Mouse (Mus musculus) heart, postnatal 4 days (tissue): ENCODE measurements around the gene Zfp830. TPM values are rescaled to one million over a fixed set of nuclear protein-coding genes. Genes with fewer than 3 reads are reported as not detected.
A peak's percentile ranks its signal among the peaks of the same experiment; 100 is the strongest.

Source experiments
- DNase-seq: peaks from one replicate; pipeline ENCODE4 v3.0.0; 2021
- total RNA-seq, 2 experiments: library from RNA; stranded (reverse); gene quantifications; 2 replicates each; pipeline ENCODE4 v1.2.3; 2021

Zfp830 gene
- total RNA-seq, result 10 to 100 TPM; 16.5 to 17.4 TPM

DNA sequence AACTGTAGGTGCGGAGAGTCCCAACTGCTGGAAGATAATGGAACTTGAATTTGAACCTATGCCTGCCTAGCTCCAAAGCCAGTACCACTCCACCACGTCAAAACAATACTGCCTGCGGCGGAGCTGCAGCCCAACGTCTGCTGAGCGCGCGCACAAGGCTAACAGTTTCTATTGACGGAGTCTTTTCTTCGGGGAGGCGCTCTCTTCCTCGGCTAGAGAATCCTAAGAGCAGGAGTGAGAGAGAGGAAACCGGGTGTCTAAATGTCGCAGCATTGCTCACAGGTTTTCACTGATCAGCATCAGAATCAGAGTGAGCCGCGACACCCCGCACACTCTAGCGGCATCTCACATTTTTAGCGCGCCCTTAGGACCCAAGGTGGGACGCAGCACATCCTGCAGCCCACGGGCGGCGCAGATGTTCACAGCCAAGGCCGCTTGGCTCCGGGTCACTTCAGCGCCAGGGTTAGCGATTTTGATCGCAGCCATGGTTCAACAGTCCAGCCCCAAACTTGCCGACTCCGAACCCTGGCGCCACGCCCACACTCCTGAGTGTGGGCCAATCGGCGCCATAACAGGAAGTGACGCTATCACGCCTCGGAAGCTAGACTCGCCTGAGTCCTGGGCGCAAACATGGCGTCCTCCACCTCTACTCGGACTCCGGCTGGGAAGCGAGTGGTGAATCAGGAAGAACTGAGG is at the start of gene Zfp830, which contains the start of gene Cct6b:
TSS of gene Zfp830 (plus strand) at position 604 of the 696 bp plus-strand sequence.
TSS of gene Cct6b (minus strand) at position 580 of the 696 bp plus-strand sequence.
- DNase-seq, result peak; percentile 94

DNA sequence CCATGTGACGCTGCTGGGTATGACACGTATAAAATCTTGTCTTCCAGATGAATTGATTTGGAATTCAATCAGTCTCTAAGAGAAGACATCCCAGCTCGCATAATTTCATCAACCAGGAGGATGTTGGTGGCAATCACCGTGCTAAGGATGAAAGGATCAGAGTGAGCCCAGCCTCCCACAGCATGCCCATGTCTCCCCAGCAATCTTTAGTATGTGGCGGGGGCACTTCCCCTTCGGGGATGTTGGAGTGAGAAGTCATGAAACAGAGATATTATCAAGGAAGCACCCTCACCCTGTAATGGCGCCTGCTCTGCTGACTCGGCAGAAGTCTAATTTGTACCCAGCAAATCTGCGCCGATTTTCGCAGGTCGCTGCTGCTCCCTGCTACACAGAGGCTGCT is 44.9 kb upstream of the Zfp830 start:
- no peak for DNase-seq

DNA sequence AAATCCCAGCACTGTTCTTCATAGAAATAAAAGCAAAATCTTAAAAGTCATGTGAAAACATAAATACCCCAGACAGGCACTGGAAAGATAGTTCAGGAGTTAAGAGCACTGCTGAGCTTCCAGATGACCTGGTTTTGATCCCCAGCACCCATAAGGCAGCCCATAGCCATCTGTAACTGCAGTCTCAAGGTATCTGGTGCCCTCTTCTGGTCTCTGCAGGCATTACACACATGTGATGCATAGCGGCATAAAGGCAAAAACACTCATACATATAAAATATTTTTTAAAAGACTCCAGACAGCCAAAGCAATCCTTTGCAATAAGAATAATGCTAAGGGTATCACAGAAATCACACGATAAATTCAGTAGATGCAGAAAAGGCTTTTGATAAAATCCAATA is 37.3 kb upstream of the Zfp830 start:
- DNase-seq, result no peak

DNA sequence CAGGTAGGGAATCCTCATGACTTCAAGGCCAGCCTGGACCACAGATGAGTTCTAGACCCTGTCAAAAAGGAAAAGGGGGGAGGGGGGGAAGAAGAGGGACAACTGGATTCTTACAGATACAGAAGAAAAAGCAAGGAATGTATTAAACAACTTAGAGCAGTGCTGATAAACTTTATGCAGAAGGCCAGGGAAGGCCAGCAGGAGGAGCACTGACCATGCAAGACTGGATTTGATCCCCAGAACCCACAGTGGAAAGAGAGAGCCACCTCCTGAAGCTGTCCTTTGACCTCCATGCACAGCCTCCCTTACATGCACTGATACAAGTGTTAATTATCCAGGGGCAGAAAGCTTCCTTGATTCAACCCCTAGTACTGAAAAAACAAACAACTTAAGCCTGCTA is 29.9 kb upstream of the Zfp830 start:
- DNase-seq, result no peak

DNA sequence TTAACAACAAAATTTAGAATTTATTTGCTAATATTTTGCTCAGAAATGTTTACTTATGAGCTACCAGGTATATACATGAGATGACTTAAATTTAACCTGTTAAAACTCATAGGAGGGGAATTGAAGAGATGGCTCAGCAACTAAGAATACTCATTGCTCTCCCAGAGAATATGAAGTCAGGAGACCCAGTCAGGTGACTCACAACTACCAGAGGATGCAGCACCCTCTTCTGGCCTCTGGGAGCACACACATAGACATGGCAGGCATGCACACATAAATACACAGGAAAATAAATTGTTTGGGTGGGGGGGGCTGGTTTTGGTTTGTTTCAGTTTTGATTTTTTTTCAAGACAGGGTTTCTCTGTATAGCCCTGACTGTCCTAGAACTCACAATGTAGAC is 25.1 kb upstream of the Zfp830 start:
- DNase-seq, result no peak

DNA sequence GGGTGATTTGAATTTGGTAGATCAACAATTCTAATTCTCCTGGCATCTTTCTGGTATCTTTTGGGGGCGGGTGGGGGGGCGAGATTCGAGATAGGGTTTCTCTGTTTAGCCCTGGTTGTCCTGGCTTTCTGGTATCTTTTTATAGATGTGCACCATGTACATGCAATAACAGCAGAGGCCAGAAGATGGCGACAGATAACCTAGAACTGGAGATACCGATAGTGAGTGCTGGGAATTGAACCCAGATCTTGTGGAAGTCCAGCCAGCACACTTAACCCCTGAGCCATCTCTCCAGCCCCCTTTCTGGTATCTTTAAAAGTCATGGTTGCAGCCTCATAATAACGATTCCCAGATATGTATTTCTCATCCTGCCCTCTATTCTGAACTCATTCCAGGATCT is 18.0 kb upstream of the Zfp830 start:
- DNase-seq, result peak; percentile 46

DNA sequence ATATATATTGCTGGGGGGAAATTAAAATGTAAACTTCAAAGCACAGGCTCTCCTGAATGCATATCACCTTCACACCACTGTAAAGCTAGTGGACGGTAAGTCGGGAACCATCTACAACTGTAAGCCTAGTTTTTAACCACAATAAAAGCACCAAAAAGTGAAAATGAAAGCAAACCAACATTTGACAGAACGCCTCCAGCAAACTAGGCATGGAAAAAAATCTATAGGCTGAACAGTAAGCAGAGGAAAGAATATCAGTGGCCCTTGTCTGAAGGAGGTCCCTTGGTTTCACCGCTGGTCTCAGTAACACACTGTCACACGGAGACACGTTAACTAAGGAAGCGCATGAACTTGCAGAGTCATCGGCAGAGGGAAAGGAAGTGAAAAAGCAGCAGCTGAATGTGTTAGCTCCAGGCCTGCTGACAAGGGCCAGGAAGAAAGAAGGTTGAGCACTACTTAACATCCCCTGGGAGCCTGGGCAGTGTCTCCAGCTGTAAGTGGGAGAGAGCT is 17.2 kb upstream of the Zfp830 start:
- peak; percentile 13 for DNase-seq

DNA sequence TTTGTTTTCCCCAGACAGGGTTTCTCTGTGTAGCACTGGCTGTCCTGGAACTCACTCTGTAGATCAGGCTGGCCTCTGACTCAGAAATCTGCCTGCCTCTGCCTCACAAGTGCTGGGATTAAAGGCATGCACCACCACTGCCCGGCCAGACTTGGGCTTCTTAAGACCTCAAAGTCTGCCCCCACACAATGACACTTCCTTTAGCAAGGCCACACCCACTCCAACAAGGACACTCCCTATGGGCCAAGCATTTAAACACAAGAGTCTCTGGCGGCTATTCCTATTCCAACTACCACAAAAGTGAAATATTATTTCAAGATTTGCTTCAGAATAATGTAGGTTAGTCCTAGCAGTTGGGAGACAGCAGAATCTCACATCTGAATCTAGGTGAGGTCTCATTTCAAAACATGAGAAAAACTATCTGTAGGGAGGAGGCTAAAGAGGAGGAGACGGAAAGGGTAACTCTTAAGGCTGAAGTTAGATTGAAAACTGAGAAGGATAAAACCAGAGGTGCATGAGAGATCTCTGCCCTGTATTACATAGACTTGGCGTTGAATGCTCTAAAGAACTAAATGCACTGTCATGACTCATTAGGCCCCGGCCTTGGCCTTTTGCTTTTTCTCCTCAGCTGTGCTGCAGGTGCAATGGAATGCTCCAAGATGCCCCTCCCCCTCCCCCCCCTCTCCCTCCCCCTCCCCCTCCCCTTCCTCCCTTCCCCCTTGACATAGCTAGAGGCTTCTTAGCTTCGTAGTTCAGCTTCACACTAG is 11.6 kb upstream of the Zfp830 start:
- DNase-seq, result no peak

DNA sequence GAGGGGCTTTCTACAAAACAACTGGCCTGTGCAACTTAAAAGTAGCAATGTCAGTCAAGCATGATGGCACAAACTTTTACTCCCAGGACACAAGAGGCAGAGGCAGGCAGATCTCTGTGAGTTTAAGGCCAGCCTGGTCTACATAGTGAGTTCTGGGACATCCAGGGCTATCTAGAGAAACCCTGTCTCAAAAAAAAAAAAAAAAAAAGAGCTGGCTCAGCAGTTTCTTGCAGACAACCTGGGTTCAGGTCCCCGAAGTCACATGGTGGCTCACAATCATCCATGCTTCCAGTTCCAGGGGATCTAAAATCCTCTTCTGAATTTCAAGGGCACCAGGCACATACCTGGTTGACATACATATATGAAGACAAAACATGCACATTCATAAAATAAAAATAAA is 8.2 kb upstream of the Zfp830 start:
- DNase-seq, result no peak

DNA sequence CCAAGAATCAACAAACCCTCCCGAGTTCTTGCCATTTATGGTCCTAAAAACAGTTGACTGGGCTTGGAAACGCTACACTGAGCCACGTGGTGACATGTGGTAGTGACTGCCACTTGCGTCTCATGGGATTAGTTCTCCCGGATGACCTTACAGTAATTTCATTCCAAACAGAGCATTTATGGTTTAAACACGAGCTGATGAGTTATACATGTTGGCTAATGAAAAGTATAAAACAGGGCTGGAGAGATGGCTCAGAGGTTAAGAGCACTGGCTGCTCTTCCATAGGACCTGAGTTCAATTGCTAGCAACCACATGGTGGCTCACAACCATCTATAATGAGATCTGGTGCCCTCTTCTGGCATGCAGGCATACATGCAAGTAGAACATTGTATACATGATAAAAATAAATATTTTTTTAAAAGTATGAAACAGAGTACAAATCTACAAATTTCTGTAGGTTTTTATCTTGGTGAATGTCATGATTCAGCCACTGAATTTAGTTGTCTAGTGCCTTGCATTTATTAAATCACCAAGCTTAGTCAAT is 1.8 kb upstream of the Zfp830 start:
- no peak for DNase-seq

DNA sequence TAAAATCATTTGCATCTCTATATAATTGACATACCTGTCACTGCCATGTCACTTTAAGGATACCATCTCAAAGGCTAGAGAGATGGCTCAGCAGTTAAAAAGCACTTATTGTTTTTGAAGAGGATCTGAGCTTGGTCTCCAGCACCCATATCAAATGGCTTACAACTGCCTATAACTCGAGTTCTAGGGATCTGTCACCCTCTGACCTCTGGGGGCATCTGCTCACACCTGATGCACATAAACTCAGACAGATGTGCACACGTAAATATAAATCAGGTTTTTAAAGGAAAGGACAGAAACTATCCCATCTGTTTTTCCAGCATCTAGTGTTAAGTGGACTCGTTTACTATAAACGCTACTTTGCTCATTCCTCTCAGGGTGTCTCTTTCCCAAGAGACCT is 884 bp upstream of the Zfp830 start:
- DNase-seq, result no peak

DNA sequence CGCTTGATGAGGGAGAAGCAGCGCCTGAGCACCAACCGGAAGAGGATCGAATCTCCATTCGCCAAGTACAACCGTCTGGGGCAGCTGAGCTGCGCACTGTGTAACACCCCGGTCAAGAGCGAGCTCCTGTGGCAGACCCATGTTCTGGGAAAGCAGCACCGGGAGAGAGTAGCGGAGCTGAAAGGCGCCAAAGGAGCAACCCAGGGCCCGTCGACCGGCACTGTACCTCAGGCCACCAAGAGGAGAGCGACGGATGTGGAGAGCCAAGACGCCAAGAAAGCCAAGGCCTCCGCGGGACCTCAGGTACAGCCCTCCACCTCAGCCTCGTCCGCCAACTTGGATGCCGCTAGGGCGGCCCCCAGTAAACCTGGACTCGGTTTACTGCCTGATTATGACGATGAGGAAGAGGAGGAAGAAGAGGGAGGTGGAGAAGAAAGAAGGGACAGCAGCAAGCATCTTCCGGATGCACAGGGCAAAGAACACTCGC is 336 bp downstream of the Zfp830 start:
- no peak for DNase-seq

DNA sequence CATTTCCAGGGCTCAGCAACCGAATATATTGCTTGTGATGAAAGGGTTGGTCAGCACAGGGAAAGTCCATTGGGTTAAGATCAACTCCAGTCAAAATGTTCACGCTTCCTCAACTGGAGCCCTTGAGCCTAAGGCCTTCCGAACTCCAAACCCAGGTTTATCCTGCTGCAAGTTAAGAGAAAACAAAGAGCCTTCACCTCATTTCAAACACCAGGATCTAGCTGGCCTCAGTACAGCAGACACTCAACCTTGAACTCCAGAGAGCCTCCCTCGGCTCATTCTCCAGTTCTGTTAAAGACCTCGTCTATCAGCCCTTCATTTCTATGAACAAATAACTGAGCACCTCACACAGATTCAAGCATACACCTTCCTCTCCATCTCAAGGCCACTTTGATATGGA is 16.0 kb downstream of the Zfp830 start:
- no peak for DNase-seq

DNA sequence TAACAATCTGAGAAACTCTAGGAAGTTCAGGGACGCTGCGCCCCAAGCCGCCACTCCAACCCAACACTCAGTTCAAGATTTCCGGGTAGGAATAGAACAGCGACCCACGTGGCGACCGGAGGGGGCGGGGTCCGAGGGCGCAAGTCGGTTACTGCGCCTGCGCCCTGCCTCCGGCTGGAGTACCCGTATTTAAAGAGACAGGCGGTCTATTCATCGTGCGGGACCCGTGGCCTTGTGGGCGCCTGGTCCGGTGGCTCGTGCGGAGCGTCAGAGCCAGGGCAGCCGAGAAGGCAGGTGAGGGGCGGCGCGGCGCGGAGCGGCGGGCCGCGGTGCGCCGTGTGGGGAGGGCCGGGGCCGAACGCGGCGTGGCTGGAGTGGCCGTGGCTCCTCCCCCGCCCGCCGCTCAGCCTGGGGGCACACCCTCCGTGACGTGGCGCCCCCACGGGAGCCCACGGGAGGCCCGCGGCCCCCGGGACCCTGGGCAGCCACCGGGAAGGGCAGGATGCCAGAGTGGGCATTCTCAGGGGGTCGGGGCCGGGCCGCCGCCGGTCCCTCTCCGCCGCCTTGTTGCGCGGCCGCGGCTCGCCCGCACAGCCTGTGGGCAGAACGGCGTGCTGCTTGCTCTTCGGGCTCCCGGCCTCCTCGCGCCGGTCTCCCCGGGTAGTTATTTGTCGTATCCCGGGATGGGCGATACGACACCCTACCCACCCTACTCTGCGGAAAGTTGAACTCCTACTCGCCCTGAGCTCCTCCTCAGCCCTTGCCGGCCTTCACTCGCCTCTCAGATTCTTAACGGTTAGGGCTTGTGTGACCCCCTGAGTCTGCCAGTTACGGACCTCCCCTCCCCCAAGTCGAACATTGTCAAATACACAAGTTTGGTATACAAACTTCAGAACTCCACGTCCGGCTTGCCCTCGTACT is 17.1 kb downstream of the Zfp830 start, which contains the start of gene Lig3:
TSS of gene Lig3 (plus strand) at position 126 of the 921 bp plus-strand sequence.
- peak; percentile 95 for DNase-seq

DNA sequence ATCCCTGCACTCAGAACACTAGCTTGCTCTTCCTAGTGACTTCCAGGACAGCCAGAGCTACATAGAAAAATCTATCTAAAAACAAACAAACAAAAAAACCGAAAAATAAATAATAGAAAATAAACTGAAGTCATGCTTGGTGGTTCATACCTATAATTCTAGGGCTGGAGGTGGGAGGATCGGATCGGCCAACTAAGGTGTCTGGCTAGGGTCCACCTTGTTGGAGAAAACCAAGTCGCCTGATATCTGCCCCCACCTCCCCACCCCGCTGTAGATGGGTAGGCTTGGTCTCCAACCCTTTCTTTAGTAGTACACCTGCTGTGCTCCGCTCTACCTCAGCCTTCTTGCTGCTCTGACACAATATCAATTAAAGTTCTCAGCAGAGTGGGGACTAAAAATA is 18.1 kb downstream of the Zfp830 start:
- no peak for DNase-seq

DNA sequence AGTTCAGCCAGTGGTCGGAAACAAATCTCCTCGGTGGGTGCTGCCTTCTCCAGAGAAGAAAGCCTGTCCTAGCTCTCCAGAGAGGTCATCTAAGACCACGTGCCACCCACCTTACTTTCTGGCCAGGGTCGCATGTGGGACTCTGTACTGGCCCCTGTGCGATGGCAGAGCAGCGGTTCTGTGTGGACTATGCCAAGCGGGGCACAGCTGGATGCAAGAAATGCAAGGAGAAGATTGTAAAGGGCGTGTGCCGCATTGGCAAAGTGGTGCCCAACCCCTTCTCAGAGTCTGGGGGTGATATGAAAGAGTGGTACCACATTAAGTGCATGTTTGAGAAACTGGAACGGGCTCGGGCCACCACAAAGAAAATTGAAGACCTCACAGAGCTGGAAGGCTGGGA is 19.3 kb downstream of the Zfp830 start:
- no peak for DNase-seq

DNA sequence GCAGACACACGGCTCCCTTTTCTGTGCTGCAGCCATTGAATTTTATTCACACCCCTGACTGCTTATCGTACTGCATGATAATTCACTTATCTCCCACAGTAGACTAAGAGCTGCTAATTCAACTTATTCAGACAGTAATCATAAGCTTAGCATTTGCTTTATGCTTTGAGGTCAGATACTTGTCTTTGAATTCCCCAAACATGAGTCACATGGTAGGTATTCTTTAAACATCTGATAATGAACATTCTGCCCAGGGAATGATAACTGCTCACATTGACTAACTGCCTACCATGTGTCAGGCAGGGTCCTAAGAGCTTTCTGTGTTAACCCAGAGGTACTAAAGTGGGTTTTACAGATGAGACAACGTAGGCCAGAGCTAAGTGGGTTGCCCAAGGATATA is 42.5 kb downstream of the Zfp830 start:
- no peak for DNase-seq

DNA sequence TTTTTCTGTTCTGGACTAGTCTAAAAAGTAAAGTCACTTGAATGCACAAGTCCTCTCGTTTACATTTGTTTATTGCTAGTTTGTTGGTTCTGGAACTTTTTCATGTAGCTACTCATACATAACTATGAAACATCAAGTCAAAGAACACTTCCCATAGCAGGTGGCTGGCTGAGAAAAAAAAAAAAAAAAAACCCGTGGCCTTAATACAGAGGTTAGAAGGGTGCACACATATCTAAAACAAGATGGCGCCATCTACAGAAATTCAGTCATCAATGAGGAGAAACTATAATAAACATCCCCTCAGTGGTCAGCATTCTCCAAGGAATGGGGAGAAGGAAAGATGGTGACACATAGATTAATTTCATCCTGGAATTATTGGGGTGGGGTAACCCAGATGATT is 43.2 kb downstream of the Zfp830 start:
- DNase-seq, result no peak

DNA sequence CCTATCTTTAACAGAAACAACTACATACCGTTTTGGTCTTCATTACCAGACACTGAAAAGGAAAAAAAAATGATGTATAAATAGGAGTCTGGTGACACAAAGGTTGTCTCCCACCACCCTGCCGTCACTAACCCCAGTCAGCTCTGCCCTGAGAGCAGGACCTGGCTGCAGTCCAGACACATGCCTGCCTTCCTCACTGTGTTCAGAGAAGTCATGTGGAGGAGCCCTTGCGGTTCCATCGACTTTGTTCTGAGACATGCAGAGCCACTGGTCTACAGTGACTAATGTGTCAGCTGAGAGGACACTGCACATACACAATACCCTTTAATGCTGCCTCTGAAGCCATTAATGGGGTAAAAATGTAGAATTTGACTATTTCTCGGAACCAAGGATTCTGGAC is 44.3 kb downstream of the Zfp830 start:
- peak; percentile 62 for DNase-seq
